Mouse (Mus musculus) small intestine, adult 2 months (tissue): ENCODE measurements at regions not wholly inside any gene's neighbourhood (a gene's known extent, or its start where the extent isn't known, plus 50 kb on each side); places are given as distances from the start of the nearest gene placed in this dataset.

Experiments used
- CTCF ChIP-seq: fragments of 200-500 bp; IDR thresholded peaks from 2 replicates; pipeline ENCODE4 v1.5.1; 2012; ENCODE audit warnings: low read depth, mild to moderate bottlenecking, control low read depth, inconsistent platforms, low read length, moderate library complexity, mixed read lengths; ENCODE audit not compliant: insufficient replicate concordance, insufficient read length; ENCODE audit errors: extremely low read depth
- POLR2A ChIP-seq: fragments of 200-500 bp; IDR thresholded peaks from 2 replicates; pipeline ENCODE4 v1.6.1; 2012; ENCODE audit warnings: low read depth, mild to moderate bottlenecking, control low read depth, inconsistent platforms, low read length, moderate library complexity

DNA sequence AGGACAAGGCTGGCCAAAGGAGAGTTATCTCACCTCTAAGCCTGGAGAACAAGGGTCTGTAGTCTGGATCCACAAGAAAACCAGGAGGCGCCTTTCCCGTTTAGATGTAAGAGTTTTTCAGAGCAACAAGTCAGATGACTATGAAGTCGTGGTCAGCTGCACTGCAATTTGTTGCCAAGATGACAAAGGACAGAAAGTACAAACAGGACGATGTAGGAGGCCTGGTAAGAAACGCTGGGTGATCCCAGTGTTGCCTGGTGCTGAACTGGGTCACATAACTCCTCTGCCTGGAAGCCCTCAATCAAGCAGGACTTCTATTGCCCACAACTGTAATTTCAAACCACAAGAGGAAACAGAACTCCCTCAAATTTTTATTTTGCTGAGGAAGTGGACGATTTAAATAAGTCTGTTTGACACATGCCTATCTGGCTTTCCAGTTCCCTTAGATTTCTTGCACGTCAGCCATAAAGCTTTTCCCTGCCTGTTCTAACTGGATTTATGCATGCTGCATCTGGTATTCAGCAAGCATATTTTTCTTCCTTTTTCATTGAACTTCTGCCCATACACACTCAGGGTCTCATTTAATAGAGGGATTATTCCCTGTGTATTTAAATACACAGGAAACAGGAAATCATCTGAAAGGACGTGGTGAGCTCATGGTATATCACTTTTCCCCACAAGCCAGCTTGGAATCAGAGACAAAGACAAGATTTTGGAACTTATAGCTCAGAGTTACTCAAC lies 113.5 kb upstream of the Ahi1 start:
- TF ChIP-seq POLR2A (no peak), CTCF (no peak)
